Mouse (Mus musculus): ENCODE data around the gene Kptn.

- TF ChIP-seq CTCF (IDR thresholded peaks at IDR 0.05; ENCODE audit: control insufficient read depth, insufficient read depth, low read length) = no peak
- no peak for TF ChIP-seq POLR2A (IDR thresholded peaks at IDR 0.05; ENCODE audit: borderline replicate concordance, control insufficient read depth, low read depth, low read length)
Observed at GRCm38 (mm10) chr7:16103760-16104159, 15.9 kb upstream of the Kptn start.
